Mouse (Mus musculus) heart, embryonic 12.5 days (tissue): ENCODE data around the gene Osbpl3. TPM values are rescaled to one million over a fixed set of nuclear protein-coding genes. Genes with fewer than 3 reads are reported as not detected.

ENCODE experiments used
- ATAC-seq: fragments of 200-750 bp; cut with Nextera tagmentation; 2 replicates; pipeline ENCODE4 v1.8.0; 2017; ENCODE audit warnings: moderate TSS enrichment, moderate library complexity; ENCODE audit not compliant: insufficient number of reproducible peaks, low FRiP score
- H3K27ac ChIP-seq: fragments of 300-500 bp; sonication (generic); 2 replicates; pipeline ENCODE4 v1.5.1; 2016; ENCODE audit warnings: mild to moderate bottlenecking, moderate library complexity; ENCODE audit not compliant: poor library complexity, severe bottlenecking
- H3K27me3 ChIP-seq: fragments of 300-500 bp; sonication (generic); replicated peaks from 2 replicates; pipeline ENCODE4 v1.6.1; 2016; ENCODE audit warnings: mild to moderate bottlenecking, moderate library complexity
- H3K36me3 ChIP-seq: fragments of 300-500 bp; sonication (generic); 2 replicates; pipeline ENCODE4 v1.6.1; 2016; ENCODE audit warnings: mild to moderate bottlenecking, moderate library complexity
- H3K4me1 ChIP-seq: fragments of 300-500 bp; sonication (generic); replicated peaks from 2 replicates; pipeline ENCODE4 v1.6.1; 2016; ENCODE audit warnings: mild to moderate bottlenecking
- H3K4me2 ChIP-seq: fragments of 300-500 bp; sonication (generic); 2 replicates; pipeline ENCODE4 v1.6.1; 2016; ENCODE audit warnings: mild to moderate bottlenecking, moderate library complexity
- H3K4me3 ChIP-seq: fragments of 300-500 bp; sonication (generic); 2 replicates; pipeline ENCODE4 v1.5.1; 2016; ENCODE audit warnings: mild to moderate bottlenecking
- H3K9ac ChIP-seq: fragments of 300-500 bp; sonication (generic); 2 replicates; pipeline ENCODE4 v1.6.1; 2016; ENCODE audit warnings: mild to moderate bottlenecking, moderate library complexity
- H3K9me3 ChIP-seq: fragments of 300-500 bp; sonication (generic); replicated peaks from 2 replicates; pipeline ENCODE4 v1.6.1; 2016; ENCODE audit warnings: mild to moderate bottlenecking, moderate library complexity
- WGBS: fragments of 180-500 bp; shearing (Covaris S2); methylation state at CpG from one replicate; pipeline ENCODE4 v1.1.7; 2016; 5-methylcytosine and 5-hydroxymethylcytosine counted together
- polyA plus RNA-seq: library from polyadenylated mRNA; unstranded; fragments of >200 nt; fragmentation: Nextera tagmentation; extraction: Ambion mirVana; gene quantifications from 2 replicates; pipeline ENCODE4 v1.2.1, GENCODE M21; 2016

The Osbpl3 gene
- 15.5 and 18.5 TPM in 2 replicates for polyA plus RNA-seq

DNA sequence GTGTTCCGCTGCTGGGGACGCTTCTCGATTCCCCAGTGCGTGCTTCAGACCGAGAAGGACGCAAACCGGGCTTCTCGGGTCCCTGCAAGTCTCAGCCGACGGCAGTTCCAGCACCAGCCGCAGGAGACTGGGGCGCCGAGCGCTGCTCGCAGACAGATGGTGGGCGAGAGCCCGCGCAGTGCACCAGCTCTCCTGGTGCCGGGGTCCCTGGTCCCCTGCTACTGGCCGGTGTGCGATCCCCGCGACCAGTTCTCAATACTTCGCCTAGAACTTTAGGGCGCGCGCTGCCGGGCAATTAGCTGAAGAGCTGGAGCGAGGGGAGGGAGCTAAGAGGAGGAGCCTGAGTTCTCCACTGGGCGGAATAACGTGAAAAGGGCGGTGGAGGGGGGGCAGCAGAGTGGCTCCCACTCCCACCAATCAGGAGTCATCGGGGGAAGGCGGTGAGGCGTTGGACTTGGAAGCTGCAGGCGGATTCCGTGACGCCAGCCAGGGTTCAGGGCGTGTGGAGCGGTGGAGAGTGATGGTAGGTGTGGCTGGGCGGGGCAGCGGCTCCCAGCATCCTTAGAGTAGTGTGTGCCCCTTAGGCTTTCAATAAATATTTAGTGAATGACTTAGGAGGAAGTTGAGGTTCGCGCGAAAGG lies at the start of gene Osbpl3:
Osbpl3 (minus strand) TSS at position 373 of the 641 bp plus-strand sequence.
- no peaks in the 10 kb centered on the region for H3K27me3 ChIP-seq
- WGBS, result under 1% methylated on average over 45 of the region's 45 CpGs
- peaks cover 13% of the 10 kb centered on the region for H3K4me1 ChIP-seq
- peak within 1 kb of the TSS; percentile 88 for H3K4me2 ChIP-seq
- H3K4me3 ChIP-seq, result peak within 1 kb of the TSS; percentile 55
- H3K9ac ChIP-seq, result peak within 1 kb of the TSS; percentile 76
- peak; percentile 92 for ATAC-seq
- peak within 1 kb of the TSS; percentile 82 for H3K27ac ChIP-seq
- no peaks in the 10 kb centered on the region for H3K36me3 ChIP-seq
- no peaks in the 10 kb centered on the region for H3K9me3 ChIP-seq

DNA sequence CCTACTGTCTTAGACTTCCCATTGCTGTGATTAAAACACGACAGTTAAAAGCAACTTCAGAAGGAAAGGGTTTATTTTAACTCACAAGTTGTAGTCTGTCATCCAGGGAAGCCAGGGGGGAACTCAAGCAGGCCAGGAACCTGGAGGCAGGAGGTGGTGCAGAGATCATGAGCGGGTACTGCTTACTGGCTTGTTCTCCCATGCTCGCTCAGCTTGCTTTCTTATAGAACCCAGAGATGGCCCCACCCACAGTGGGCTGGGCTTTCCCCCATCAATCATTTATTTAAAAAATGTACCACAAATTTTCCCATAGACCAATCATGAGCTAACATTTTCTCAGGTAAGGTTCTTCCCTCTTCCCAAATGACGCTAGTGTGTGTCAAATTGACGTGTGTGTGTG lies 49.5 kb upstream of the Osbpl3 start:
- H3K9ac ChIP-seq, result no peak overlapping the region
- no peak overlapping the region for H3K4me3 ChIP-seq
- H3K4me1 ChIP-seq, result no peaks in the 10 kb centered on the region
- no peak overlapping the region for H3K27ac ChIP-seq
- no peaks in the 10 kb centered on the region for H3K36me3 ChIP-seq
- 83% methylated on average over 5 of the region's 5 CpGs for WGBS
- H3K9me3 ChIP-seq, result no peaks in the 10 kb centered on the region
- no peak overlapping the region for H3K4me2 ChIP-seq
- no peaks in the 10 kb centered on the region for H3K27me3 ChIP-seq
- no peak for ATAC-seq

DNA sequence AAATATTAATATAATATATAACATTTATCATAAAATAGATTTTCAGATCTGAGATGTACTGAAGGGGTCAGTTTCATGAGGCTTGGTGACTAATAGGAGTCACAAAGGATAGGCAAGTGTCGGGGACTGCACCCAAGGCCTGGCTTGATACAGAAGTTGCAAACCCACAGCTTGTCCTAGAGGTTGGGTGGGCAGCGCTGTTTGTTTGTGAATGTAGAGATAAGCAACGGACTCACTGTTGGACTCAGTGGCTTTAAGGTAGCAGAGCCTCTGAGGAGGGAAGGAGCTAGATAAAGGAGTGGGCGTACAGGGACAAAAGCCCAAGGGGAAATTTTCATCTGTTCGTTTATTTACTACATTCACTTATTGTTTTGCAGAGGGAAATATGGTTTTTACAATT lies 48.7 kb upstream of the Osbpl3 start:
- H3K27me3 ChIP-seq, result no peaks in the 10 kb centered on the region
- no peak overlapping the region for H3K4me3 ChIP-seq
- H3K27ac ChIP-seq, result no peak overlapping the region
- no peaks in the 10 kb centered on the region for H3K36me3 ChIP-seq
- WGBS, result 55% methylated on average over 5 of the region's 5 CpGs
- H3K4me1 ChIP-seq, result no peaks in the 10 kb centered on the region
- H3K9me3 ChIP-seq, result no peaks in the 10 kb centered on the region
- no peak overlapping the region for H3K4me2 ChIP-seq
- ATAC-seq, result no peak
- no peak overlapping the region for H3K9ac ChIP-seq

DNA sequence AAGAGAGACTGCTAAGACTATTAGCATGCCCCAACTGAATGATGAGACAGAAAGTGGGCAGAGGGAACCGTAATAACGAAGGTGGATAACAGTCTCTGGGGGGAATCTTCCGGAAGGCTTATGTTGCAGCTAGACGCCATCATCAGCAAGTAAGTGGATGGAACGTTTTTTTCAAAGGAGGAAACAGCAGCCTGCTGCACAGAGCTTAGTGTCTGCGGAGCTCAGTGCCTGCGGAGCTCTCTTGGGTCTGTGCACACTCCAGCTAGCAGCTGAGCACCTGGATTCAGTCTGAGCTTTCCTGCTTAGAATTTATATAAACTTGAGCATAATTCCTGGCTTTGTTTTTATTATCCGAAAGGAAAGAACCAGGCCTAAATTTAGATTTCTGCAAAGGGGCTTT lies 47.8 kb upstream of the Osbpl3 start:
- H3K4me3 ChIP-seq, result no peak overlapping the region
- WGBS, result 53% methylated on average over 8 of the region's 8 CpGs
- no peaks in the 10 kb centered on the region for H3K4me1 ChIP-seq
- H3K27ac ChIP-seq, result no peak overlapping the region
- no peak for ATAC-seq
- H3K27me3 ChIP-seq, result no peaks in the 10 kb centered on the region
- H3K4me2 ChIP-seq, result no peak overlapping the region
- H3K36me3 ChIP-seq, result no peaks in the 10 kb centered on the region
- no peak overlapping the region for H3K9ac ChIP-seq
- no peaks in the 10 kb centered on the region for H3K9me3 ChIP-seq

DNA sequence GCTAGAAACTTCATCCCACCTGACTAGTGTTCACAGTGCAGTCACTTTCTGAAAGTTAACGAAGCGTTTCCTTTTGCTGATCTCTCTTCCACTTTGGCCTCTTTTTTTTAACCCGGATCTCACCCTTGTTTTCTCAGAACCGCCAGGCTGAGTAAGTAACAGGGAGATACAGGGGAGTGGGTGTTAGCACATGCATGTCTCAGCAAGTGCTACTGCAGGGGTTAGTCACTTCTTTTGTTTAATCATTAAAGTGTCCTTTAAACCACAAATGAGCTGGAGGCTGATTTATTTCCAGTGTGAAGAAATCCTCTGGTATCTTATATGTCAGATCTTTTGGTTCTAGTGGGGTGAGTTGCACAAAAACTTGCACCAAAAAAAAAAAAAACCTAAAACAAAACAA lies 47.0 kb upstream of the Osbpl3 start:
- Histone ChIP-seq H3K36me3 (no peaks in the 10 kb centered on the region), H3K27ac (no peak overlapping the region), H3K9ac (no peak overlapping the region), H3K9me3 (no peaks in the 10 kb centered on the region), H3K4me2 (no peak overlapping the region), H3K4me1 (no peaks in the 10 kb centered on the region), H3K27me3 (no peaks in the 10 kb centered on the region), H3K4me3 (no peak overlapping the region)
- no peak for ATAC-seq
- whole genome bisulfite sequencing, result 64% methylated on average over 4 of the region's 4 CpGs

DNA sequence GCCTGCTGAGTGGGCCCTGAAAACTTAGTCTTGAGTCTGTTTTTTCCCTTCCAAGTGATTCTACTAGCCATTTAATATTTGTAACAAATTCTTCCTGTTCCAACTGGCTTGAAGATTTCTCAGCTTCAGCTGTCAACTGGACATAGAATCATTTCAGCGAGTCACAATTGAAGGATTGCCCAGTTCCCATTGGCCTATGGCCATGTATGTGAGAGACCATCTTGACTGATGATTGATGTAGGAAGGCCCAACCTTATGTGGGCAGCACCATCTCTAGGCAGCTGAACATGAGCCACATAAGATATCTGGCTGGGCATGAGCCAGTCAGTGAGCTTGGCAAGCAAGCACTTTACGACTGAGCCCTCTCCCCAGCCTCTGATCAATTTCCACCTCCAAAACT lies 42.3 kb upstream of the Osbpl3 start:
- Histone ChIP-seq H3K4me3 (no peak overlapping the region), H3K9ac (no peak overlapping the region), H3K4me2 (no peak overlapping the region), H3K27me3 (no peaks in the 10 kb centered on the region), H3K9me3 (no peaks in the 10 kb centered on the region), H3K4me1 (no peaks in the 10 kb centered on the region), H3K36me3 (no peaks in the 10 kb centered on the region), H3K27ac (no peak overlapping the region)
- 81% methylated on average over 2 of the region's 2 CpGs for WGBS
- ATAC-seq, result no peak

DNA sequence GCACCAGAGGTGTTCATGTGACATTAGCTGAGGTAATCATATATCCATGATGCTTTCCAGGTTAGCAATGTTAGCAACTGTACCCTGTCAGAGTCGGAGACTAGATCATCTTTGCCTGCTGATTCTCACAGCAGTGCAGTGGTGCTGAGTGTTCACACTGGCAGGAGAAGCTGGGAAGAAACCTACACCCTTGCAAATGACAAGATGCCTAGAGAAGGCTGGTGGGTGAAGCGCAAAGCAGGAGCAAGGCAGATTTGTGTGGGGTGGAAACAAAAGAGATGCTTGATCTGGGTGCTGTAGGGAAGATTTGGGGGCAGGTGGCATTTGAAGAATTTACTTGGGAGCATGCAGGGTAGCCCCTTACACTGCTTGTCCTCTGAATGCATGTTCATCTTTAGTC lies 34.5 kb upstream of the Osbpl3 start:
- no peak for ATAC-seq
- Histone ChIP-seq H3K9ac (no peak overlapping the region), H3K27ac (no peak overlapping the region), H3K4me1 (no peaks in the 10 kb centered on the region), H3K9me3 (no peaks in the 10 kb centered on the region), H3K36me3 (no peaks in the 10 kb centered on the region), H3K4me3 (no peak overlapping the region), H3K27me3 (no peaks in the 10 kb centered on the region), H3K4me2 (no peak overlapping the region)
- 76% methylated on average over 2 of the region's 2 CpGs for WGBS

DNA sequence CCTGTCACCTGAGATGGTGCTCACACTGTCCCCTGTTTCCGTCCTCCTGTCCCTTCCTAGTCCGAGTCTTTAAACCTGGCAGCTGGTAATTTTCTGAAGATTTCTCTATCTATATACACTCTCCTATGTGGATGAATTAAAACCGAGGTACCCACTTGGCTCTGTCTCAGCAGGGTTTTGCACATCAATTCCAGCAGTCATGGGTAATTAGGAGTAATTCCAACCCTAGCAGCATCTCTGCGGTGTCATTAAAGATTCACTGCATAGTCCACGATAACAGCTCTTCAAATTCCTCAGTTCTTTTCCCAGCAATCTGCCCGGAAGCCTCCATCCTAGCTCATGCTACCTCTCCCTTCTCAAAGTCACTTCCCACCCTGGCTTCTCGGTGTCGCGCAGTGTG lies 33.4 kb upstream of the Osbpl3 start:
- Histone ChIP-seq H3K36me3 (no peaks in the 10 kb centered on the region), H3K4me2 (no peak overlapping the region), H3K9me3 (no peaks in the 10 kb centered on the region), H3K27ac (no peak overlapping the region), H3K4me3 (no peak overlapping the region), H3K27me3 (no peaks in the 10 kb centered on the region), H3K9ac (no peak overlapping the region), H3K4me1 (no peaks in the 10 kb centered on the region)
- no peak for ATAC-seq
- 61% methylated on average over 9 of the region's 9 CpGs for WGBS

DNA sequence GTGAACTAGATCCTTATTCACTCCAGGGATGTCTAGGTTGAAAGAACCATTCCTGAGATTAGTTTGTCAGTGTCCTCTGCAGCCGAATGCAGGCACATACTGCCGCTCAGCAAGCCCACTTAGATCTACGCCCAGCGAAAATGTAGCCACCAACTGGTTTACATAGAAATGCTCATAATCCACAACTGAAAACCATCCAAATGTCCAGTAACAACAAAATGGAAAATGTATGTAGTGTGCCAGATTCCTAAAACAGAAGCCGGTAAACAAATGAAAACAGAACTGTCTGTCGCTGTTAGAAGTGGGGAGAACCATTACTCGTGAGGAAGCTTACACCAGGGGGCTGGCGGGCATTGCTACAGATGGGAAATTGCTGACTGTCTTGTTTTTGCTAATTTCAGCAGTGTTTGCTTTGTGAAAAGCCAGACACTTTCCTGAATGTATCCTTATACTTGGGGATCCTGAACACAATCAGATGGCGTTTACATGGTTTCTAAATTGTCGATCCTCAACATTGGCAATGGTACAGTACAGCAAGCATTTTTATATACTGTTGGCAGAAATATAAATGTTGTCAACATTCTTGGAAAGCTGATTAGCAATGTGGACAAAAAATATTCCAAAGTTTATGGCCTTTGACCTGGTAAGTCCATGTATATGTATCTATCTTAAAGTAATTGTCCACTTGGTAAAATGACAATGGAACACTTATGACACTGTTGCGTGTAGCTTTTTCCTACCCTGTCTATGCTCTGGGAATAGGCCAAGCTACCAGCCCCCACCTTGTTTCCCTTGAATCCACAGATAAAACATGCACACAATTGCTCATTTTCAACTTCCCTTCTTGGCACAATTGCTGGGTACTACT lies 30.3 kb upstream of the Osbpl3 start:
- 84% methylated on average over 11 of the region's 11 CpGs for WGBS
- no peaks in the 10 kb centered on the region for H3K36me3 ChIP-seq
- H3K4me2 ChIP-seq, result no peak overlapping the region
- no peaks in the 10 kb centered on the region for H3K9me3 ChIP-seq
- no peaks in the 10 kb centered on the region for H3K27me3 ChIP-seq
- no peak overlapping the region for H3K27ac ChIP-seq
- H3K4me1 ChIP-seq, result no peaks in the 10 kb centered on the region
- no peak overlapping the region for H3K4me3 ChIP-seq
- ATAC-seq, result no peak
- H3K9ac ChIP-seq, result no peak overlapping the region

DNA sequence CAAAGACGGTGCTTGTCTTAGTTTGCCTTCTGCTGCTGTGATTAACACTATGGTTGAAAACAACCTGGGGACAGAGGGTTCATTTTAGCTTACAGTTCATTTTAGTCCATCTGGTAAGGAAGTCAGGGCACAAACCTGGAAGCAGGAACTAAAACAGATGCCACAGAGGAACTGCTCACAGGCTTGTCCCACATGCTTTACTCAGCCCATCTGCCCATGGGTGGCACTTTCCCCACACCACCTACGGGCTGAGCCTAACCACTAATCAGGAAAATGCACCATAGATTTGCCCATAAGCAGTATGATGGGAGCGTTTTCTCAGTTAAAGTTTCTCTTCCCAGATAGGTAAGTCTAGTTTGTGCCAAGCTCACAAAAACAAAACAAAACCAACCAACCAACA lies 27.4 kb upstream of the Osbpl3 start:
- WGBS, result 84% methylated on average over 3 of the region's 3 CpGs

DNA sequence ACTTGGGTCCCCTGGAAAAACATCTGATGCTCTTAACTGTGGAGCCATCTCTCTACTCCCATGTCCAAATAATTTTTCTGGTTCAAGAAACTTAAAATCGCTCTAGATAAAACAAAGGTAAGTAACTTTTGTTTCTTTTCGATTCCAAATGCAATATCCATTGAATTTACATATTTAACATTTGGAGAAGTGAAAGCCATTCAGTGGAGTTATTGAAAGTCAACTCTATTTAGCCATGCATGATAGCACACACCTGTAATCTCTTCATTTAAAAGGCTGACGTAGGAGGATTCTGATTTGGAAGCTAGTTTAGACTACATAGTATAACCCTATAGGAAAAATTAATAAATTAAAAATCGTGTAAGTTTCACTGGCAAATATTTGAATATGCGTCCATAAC lies 25.5 kb upstream of the Osbpl3 start:
- H3K36me3 ChIP-seq, result no peaks in the 10 kb centered on the region
- H3K27me3 ChIP-seq, result no peaks in the 10 kb centered on the region
- no peak overlapping the region for H3K4me3 ChIP-seq
- WGBS, result 75% methylated on average over 5 of the region's 5 CpGs
- no peaks in the 10 kb centered on the region for H3K4me1 ChIP-seq
- H3K9me3 ChIP-seq, result 0 out of 2 replicates have a peak, but pooled peaks cover 3% of the 10 kb centered on the region
- no peak for ATAC-seq
- no peak overlapping the region for H3K27ac ChIP-seq
- H3K9ac ChIP-seq, result no peak overlapping the region
- H3K4me2 ChIP-seq, result no peak overlapping the region

More for the DNA sequence above, 27.4 kb upstream of the Osbpl3 start:
- H3K36me3 ChIP-seq, result no peaks in the 10 kb centered on the region
- ATAC-seq, result no peak
- H3K4me2 ChIP-seq, result no peak overlapping the region
- H3K27ac ChIP-seq, result no peak overlapping the region
- no peaks in the 10 kb centered on the region for H3K4me1 ChIP-seq
- H3K4me3 ChIP-seq, result no peak overlapping the region
- no peaks in the 10 kb centered on the region for H3K9me3 ChIP-seq
- H3K9ac ChIP-seq, result no peak overlapping the region
- H3K27me3 ChIP-seq, result no peaks in the 10 kb centered on the region
